Comparison of ENCODE assay signal across 11 mouse cellular contexts in the genomic region with DNA sequence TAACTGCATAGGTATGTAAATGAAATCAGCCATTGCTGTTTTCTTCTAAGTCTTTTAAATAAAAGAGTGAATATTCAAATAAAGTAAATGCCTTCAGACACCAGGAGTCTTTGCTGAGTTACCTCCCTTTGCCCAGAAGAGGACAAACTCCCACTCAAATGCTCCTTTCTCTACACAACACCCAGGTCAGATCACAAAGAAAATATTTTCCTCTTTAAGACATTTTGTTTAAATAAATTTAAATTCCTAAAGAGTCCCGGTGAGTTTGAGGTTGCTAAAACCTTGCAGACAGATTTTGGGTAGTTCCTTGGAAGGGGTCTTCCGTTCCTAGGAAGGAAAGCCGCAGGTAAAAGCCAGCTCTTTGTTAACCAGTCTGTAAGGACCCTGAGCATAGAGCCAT. TPM values are rescaled to one million over a fixed set of nuclear protein-coding genes. Genes with fewer than 3 reads are reported as not detected.
"Had no signal": no experiment of that assay in that cellular context is flagged by ENCODE, and none has a peak within 500 bp of the region (broad histone marks: within the 10 kb centered on the region; RNA-seq: fewer than 3 reads in every experiment).

No protein-coding gene starts in this region.

- DNase-seq: lung, adult 2 months; lung, postnatal 14 days; lung, postnatal 36 days; right cerebral cortex, postnatal 14 days; spleen, adult 18-20 months; thymus, adult 18-20 months; thymus, postnatal 14 days; thymus, postnatal 36 days had no signal

RNA-seq across cellular contexts. Expression of gene Foxd3, which starts 14.2 kb away (rescaled TPM):
- total RNA-seq: megakaryocyte progenitor cell, adult 5-6 weeks; monocyte, adult 5-6 weeks; neutrophil, adult 5-6 weeks had no signal
